Mouse (Mus musculus) lung, postnatal 0 days (tissue): ENCODE measurements around the gene Ncor1. TPM values are rescaled to one million over a fixed set of nuclear protein-coding genes. Genes with fewer than 3 reads are reported as not detected.

ENCODE experiments used
- ATAC-seq: fragments of 200-750 bp; cut with Nextera tagmentation; 2 replicates; pipeline ENCODE4 v1.8.0; 2017; ENCODE audit warnings: moderate library complexity
- DNase-seq: peaks from one replicate; pipeline ENCODE4 v3.0.0-alpha.2; 2016; ENCODE audit warnings: low spot score
- H3K27ac ChIP-seq: fragments of 300-500 bp; sonication (generic); 2 replicates; pipeline ENCODE4 v1.5.1; 2014; ENCODE audit warnings: antibody characterized with exemption, mild to moderate bottlenecking, low read length, mixed read lengths
- H3K27me3 ChIP-seq: fragments of 300-500 bp; sonication (generic); replicated peaks from 2 replicates; pipeline ENCODE4 v1.6.1; 2014; ENCODE audit warnings: low read length, mixed read lengths; ENCODE audit not compliant: insufficient read depth
- H3K36me3 ChIP-seq: fragments of 300-500 bp; sonication (generic); 2 replicates; pipeline ENCODE4 v1.6.1; 2014; ENCODE audit warnings: low read length, mixed read lengths; ENCODE audit not compliant: insufficient read depth
- H3K4me1 ChIP-seq: fragments of 300-500 bp; sonication (generic); 2 replicates; pipeline ENCODE4 v1.6.1; 2014; ENCODE audit warnings: antibody characterized with exemption, low read depth, low read length, mixed read lengths; ENCODE audit not compliant: insufficient read depth
- H3K4me2 ChIP-seq: fragments of 300-500 bp; sonication (generic); replicated peaks from 2 replicates; pipeline ENCODE4 v1.6.1; 2014; ENCODE audit warnings: low read depth, mild to moderate bottlenecking, low read length, moderate library complexity, mixed read lengths
- H3K4me3 ChIP-seq: fragments of 300-500 bp; sonication (generic); 2 replicates; pipeline ENCODE4 v1.5.1; 2014; ENCODE audit warnings: low read depth, low read length
- H3K9ac ChIP-seq: fragments of 300-500 bp; sonication (generic); replicated peaks from 2 replicates; pipeline ENCODE4 v1.6.1; 2014; ENCODE audit warnings: low read depth, mild to moderate bottlenecking
- H3K9me3 ChIP-seq: fragments of 300-500 bp; sonication (generic); 2 replicates; pipeline ENCODE4 v1.6.1; 2016; ENCODE audit warnings: low read length, mixed read lengths
- CTCF ChIP-seq: IDR thresholded peaks from 2 replicates; pipeline ENCODE4 v1.5.1; 2016; ENCODE audit warnings: antibody characterized with exemption, mild to moderate bottlenecking
- EP300 ChIP-seq: IDR thresholded peaks from 2 replicates; pipeline ENCODE4 v1.6.1; 2016; ENCODE audit warnings: antibody characterized with exemption, mild to moderate bottlenecking, control low read depth
- WGBS: fragments of 180-500 bp; shearing (Covaris S2); extraction: QIAGEN DNeasy Blood & Tissue Kit; methylation state at CpG from one replicate; pipeline ENCODE4 v1.1.7; 2014; 5-methylcytosine and 5-hydroxymethylcytosine counted together
- polyA plus RNA-seq: library from polyadenylated mRNA; unstranded; fragments of >200 nt; fragmentation: Nextera tagmentation; extraction: Ambion mirVana; gene quantifications from 2 replicates; pipeline ENCODE4 v1.2.1, GENCODE M21; 2015

The Ncor1 gene
- polyA plus RNA-seq, 1 experiment from 2014 or later, result 103 TPM

GRCm38 (mm10) chr11:62456483-62457172 lies 1.7 kb downstream of the Ncor1 start:
- H3K4me3 ChIP-seq, result peak overlapping the region; percentile 99
- H3K4me1 ChIP-seq, result no peaks in the 10 kb centered on the region
- no peaks in the 10 kb centered on the region for H3K9me3 ChIP-seq
- WGBS, result under 1% methylated on average over 34 of the region's 42 CpGs
- H3K27me3 ChIP-seq, result no peaks in the 10 kb centered on the region
- no peaks in the 10 kb centered on the region for H3K36me3 ChIP-seq
- TF ChIP-seq CTCF (peak; percentile 52), EP300 (no peak)
- peak; percentile 78 for DNase-seq
- H3K9ac ChIP-seq, result peak overlapping the region; percentile 97
- peak overlapping the region; percentile 99 for H3K27ac ChIP-seq
- ATAC-seq, result peak; percentile 66
- peak overlapping the region; percentile 91 for H3K4me2 ChIP-seq

GRCm38 (mm10) chr11:62456021-62456482 lies 2.3 kb downstream of the Ncor1 start:
- no peaks in the 10 kb centered on the region for H3K36me3 ChIP-seq
- ATAC-seq, result no peak
- no peak for DNase-seq
- H3K27me3 ChIP-seq, result no peaks in the 10 kb centered on the region
- peak overlapping the region; percentile 99 for H3K4me3 ChIP-seq
- H3K9ac ChIP-seq, result peak overlapping the region; percentile 97; the same call in 1 of the 2 replicates
- H3K4me1 ChIP-seq, result no peaks in the 10 kb centered on the region
- 4% methylated on average over 3 of the region's 3 CpGs for whole genome bisulfite sequencing
- H3K27ac ChIP-seq, result no peak overlapping the region
- peak overlapping the region; percentile 91 for H3K4me2 ChIP-seq
- no peaks in the 10 kb centered on the region for H3K9me3 ChIP-seq
- no peak for TF ChIP-seq CTCF
- TF ChIP-seq EP300, result no peak

GRCm38 (mm10) chr11:62455193-62455592 lies 3.1 kb downstream of the Ncor1 start:
- no peak for DNase-seq
- Histone ChIP-seq H3K4me1 (no peaks in the 10 kb centered on the region), H3K9me3 (no peaks in the 10 kb centered on the region), H3K36me3 (no peaks in the 10 kb centered on the region), H3K9ac (no peak overlapping the region), H3K27ac (no peak overlapping the region), H3K27me3 (no peaks in the 10 kb centered on the region), H3K4me2 (no peak overlapping the region; the same call in 1 of the 2 replicates), H3K4me3 (no peak overlapping the region)
- WGBS, result 26% methylated on average over 1 of the region's 1 CpGs
- no peak for ATAC-seq
- TF ChIP-seq EP300, result no peak
- no peak for TF ChIP-seq CTCF

GRCm38 (mm10) chr11:62448971-62449370 lies 9.4 kb downstream of the Ncor1 start:
- no peaks in the 10 kb centered on the region for H3K9me3 ChIP-seq
- no peaks in the 10 kb centered on the region for H3K4me1 ChIP-seq
- no peak overlapping the region for H3K4me3 ChIP-seq
- ATAC-seq (no peak), DNase-seq (no peak)
- no peak overlapping the region for H3K9ac ChIP-seq
- H3K27me3 ChIP-seq, result no peaks in the 10 kb centered on the region
- no peaks in the 10 kb centered on the region for H3K36me3 ChIP-seq
- H3K27ac ChIP-seq, result no peak overlapping the region
- TF ChIP-seq EP300 (no peak), CTCF (no peak)
- 85% methylated on average over 6 of the region's 6 CpGs for whole genome bisulfite sequencing
- no peak overlapping the region for H3K4me2 ChIP-seq

DNA sequence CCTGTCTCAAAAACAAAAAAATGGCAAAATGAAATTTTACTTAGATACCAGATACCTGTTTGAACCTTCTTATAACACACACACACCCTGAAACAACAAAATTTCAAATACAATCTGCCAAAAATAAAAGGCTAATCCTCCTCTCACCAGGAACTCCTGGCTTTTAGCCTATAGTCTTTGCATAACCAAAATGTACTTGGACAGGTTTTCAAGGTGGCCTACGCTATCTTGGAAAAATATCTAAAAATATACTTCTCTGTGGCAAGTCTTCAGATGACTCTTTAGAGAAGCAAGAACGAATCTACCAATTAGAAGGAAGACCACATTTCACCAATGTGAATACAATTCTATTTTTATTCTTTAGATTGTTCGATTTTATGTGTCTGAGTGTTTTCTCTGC lies 12.5 kb downstream of the Ncor1 start:
- Histone ChIP-seq H3K36me3 (no peaks in the 10 kb centered on the region), H3K27ac (no peak overlapping the region), H3K27me3 (no peaks in the 10 kb centered on the region), H3K4me1 (no peaks in the 10 kb centered on the region; the same call in 1 of the 2 replicates), H3K4me2 (no peak overlapping the region), H3K9me3 (no peaks in the 10 kb centered on the region), H3K9ac (no peak overlapping the region), H3K4me3 (no peak overlapping the region)
- 87% methylated on average over 3 of the region's 3 CpGs for WGBS
- TF ChIP-seq EP300 (no peak), CTCF (no peak)
- ATAC-seq, result no peak
- no peak for DNase-seq

GRCm38 (mm10) chr11:62440670-62441315 lies 17.5 kb downstream of the Ncor1 start:
- no peaks in the 10 kb centered on the region for H3K36me3 ChIP-seq
- TF ChIP-seq EP300 (no peak), CTCF (no peak)
- H3K9me3 ChIP-seq, result no peaks in the 10 kb centered on the region
- DNase-seq, result no peak
- no peak overlapping the region for H3K4me3 ChIP-seq
- H3K27ac ChIP-seq, result no peak overlapping the region
- no peak overlapping the region for H3K4me2 ChIP-seq
- H3K27me3 ChIP-seq, result no peaks in the 10 kb centered on the region
- 92% methylated on average over 9 of the region's 9 CpGs for WGBS
- no peak overlapping the region for H3K9ac ChIP-seq
- no peaks in the 10 kb centered on the region; the same call in 1 of the 2 replicates for H3K4me1 ChIP-seq
- no peak for ATAC-seq
